Mouse (Mus musculus): ENCODE data around the gene Ceacam20.
"Not testable (repeated sequence)": the region's sequence is repeated elsewhere in the genome, so short reads cannot be mapped to it uniquely, and the experiment has no call there.

DNA sequence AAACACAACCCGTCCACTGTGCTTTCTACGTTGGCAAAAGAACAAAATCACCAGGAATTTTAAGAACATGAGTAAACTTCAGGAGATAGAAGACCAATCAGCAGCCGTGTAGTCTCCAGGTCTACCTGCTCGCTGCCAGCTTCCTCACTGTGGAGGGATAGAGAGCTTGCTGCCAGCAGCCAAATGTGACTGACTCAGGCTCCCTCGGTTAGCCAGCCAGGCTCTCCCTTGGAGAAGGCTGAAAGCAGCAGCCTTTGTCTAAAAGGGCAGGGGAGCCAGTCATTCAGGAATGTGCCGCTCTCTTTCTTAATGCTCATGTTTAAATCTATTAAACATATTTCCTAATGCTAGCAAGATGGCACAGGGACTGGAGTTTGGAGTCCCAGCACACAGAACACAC, 34.7 kb upstream of the Ceacam20 start:
- TF ChIP-seq GATA1 (IDR thresholded peaks at IDR 0.05; ENCODE audit: borderline replicate concordance, low read length); FLI1 (IDR thresholded peaks at IDR 0.05; ENCODE audit: low read length): not testable (repeated sequence)
